Mouse (Mus musculus) ES-E14 (cell line): ENCODE measurements at regions not wholly inside any gene's neighbourhood (a gene's known extent, or its start where the extent isn't known, plus 50 kb on each side); places are given as distances from the start of the nearest gene placed in this dataset.

Source experiments
- DNase-seq: peaks from one replicate; pipeline ENCODE4 v3.0.0-alpha.2; 2013; ENCODE audit warnings: low read depth, low spot score
- H3K27ac ChIP-seq: 2 replicates; pipeline ENCODE4 v1.5.1; 2012; ENCODE audit warnings: low read depth, mild to moderate bottlenecking, low read length, moderate library complexity, mixed read lengths; ENCODE audit not compliant: poor library complexity, insufficient read depth, severe bottlenecking
- H3K36me3 ChIP-seq: 2 replicates; pipeline ENCODE4 v1.6.1; 2012; ENCODE audit warnings: mild to moderate bottlenecking, low read length, moderate library complexity, mixed read lengths; ENCODE audit not compliant: control insufficient read depth, poor library complexity, insufficient read depth, severe bottlenecking
- H3K4me1 ChIP-seq, 2 experiments: fragments of 150-350 bp in 1 of 2; sonication (generic) in 1 of 2; 2 replicates each; pipeline ENCODE4 v1.6.1; 2012; ENCODE audit warnings: low read length in 2 of 2, mild to moderate bottlenecking in 1 of 2, mixed read lengths in 1 of 2; ENCODE audit not compliant: control insufficient read depth in 2 of 2, insufficient read depth in 2 of 2, poor library complexity in 1 of 2
- H3K4me3 ChIP-seq, 2 experiments: fragments of 150-350 bp in 1 of 2; sonication (generic) in 1 of 2; 2 replicates each; pipeline ENCODE4 v1.5.1; 2012; ENCODE audit warnings: low read length in 2 of 2, low read depth in 1 of 2, mild to moderate bottlenecking in 1 of 2, mixed read lengths in 1 of 2; ENCODE audit not compliant: insufficient read depth in 1 of 2, poor library complexity in 1 of 2, severe bottlenecking in 1 of 2
- H3K9ac ChIP-seq: 2 replicates; pipeline ENCODE4 v1.6.1; 2012; ENCODE audit warnings: low read depth, mild to moderate bottlenecking, low read length, mixed read lengths; ENCODE audit not compliant: poor library complexity, insufficient read depth, severe bottlenecking
- H3K9me3 ChIP-seq: fragments of 150-350 bp; sonication (generic); 2 replicates; pipeline ENCODE4 v1.6.1; 2012; ENCODE audit warnings: low read depth, mild to moderate bottlenecking, low read length; ENCODE audit not compliant: control insufficient read depth, insufficient read depth
- CHD2 ChIP-seq: IDR thresholded peaks from 2 replicates; pipeline ENCODE4 v1.6.1; 2014; ENCODE audit warnings: mild to moderate bottlenecking, low read depth, low read length, inconsistent platforms
- HCFC1 ChIP-seq: IDR thresholded peaks from 2 replicates; pipeline ENCODE4 v1.6.1; 2012; ENCODE audit warnings: low read length, inconsistent platforms, borderline replicate concordance; ENCODE audit not compliant: insufficient read depth
- MAFK ChIP-seq: IDR thresholded peaks from 2 replicates; pipeline ENCODE4 v1.6.1; 2014; ENCODE audit warnings: mild to moderate bottlenecking, low read depth, low read length, inconsistent platforms; ENCODE audit not compliant: insufficient read depth
- ZC3H11A ChIP-seq: IDR thresholded peaks from 2 replicates; pipeline ENCODE4 v1.6.1; 2012; ENCODE audit warnings: low read depth, mild to moderate bottlenecking, inconsistent platforms, low read length, borderline replicate concordance
- ZNF384 ChIP-seq: IDR thresholded peaks from 2 replicates; pipeline ENCODE4 v1.6.1; 2012; ENCODE audit warnings: low read depth, low read length, inconsistent platforms
- in situ Hi-C, 2 experiments: fragments of 600-800 bp; cut with MboI; formaldehyde crosslinking; loops; one replicate each; pipeline ENCODE4 v1.15.1; 2025; ENCODE audit warnings: low sequenced_read_pairs in 2 of 2, inconsistent platforms in 1 of 2; ENCODE audit not compliant: unreplicated experiment in 2 of 2

- no peak overlapping the region for H3K27ac ChIP-seq
- no peak overlapping the region for H3K4me3 ChIP-seq
- in situ Hi-C loops, result loop anchor here in 1 of 2 experiments (25.0 kb wide), 1 partner anchor 846 kb away; no protein-coding TSS in a partner anchor
- H3K4me1 ChIP-seq, result no peaks in the 10 kb centered on the region
- no peak overlapping the region for H3K9ac ChIP-seq
- DNase-seq, result no peak
- TF ChIP-seq HCFC1 (no peak), ZNF384 (no peak), CHD2 (no peak), ZC3H11A (no peak), MAFK (no peak)
- no peaks in the 10 kb centered on the region for H3K36me3 ChIP-seq
- H3K9me3 ChIP-seq, result no peaks in the 10 kb centered on the region
Measured at GRCm38 (mm10) chr2:106183651-106184050, 180.3 kb upstream of the Dnajc24 start.

GRCm38 (mm10) chr2:106182051-106182450, 178.7 kb upstream of the Dnajc24 start:
- Histone ChIP-seq H3K4me3 (no peak overlapping the region), H3K36me3 (no peaks in the 10 kb centered on the region), H3K9me3 (no peaks in the 10 kb centered on the region), H3K9ac (no peak overlapping the region), H3K4me1 (no peaks in the 10 kb centered on the region), H3K27ac (no peak overlapping the region)
- no peak for DNase-seq
- in situ Hi-C loops, result loop anchor here in 1 of 2 experiments (25.0 kb wide), 1 partner anchor 845 kb away; no protein-coding TSS in a partner anchor
- TF ChIP-seq ZNF384, result no peak
- TF ChIP-seq HCFC1, result no peak
- TF ChIP-seq ZC3H11A, result no peak
- TF ChIP-seq CHD2, result no peak
- TF ChIP-seq MAFK, result no peak

GRCm38 (mm10) chr2:106162681-106163080, 159.3 kb upstream of the Dnajc24 start:
- H3K4me1 ChIP-seq, result no peaks in the 10 kb centered on the region
- TF ChIP-seq ZC3H11A (no peak), CHD2 (no peak), HCFC1 (no peak), ZNF384 (no peak), MAFK (no peak)
- H3K9me3 ChIP-seq, result no peaks in the 10 kb centered on the region
- DNase-seq, result no peak
- H3K4me3 ChIP-seq, result no peak overlapping the region
- no peak overlapping the region for H3K9ac ChIP-seq
- in situ Hi-C loops, result no loop called here
- H3K36me3 ChIP-seq, result no peaks in the 10 kb centered on the region
- no peak overlapping the region for H3K27ac ChIP-seq

GRCm38 (mm10) chr2:106161877-106162276, 158.5 kb upstream of the Dnajc24 start:
- Histone ChIP-seq H3K36me3 (no peaks in the 10 kb centered on the region), H3K27ac (no peak overlapping the region), H3K4me3 (no peak overlapping the region), H3K9me3 (no peaks in the 10 kb centered on the region), H3K9ac (no peak overlapping the region), H3K4me1 (no peaks in the 10 kb centered on the region)
- no peak for TF ChIP-seq HCFC1
- TF ChIP-seq MAFK, result no peak
- no peak for TF ChIP-seq ZNF384
- TF ChIP-seq ZC3H11A, result no peak
- TF ChIP-seq CHD2, result no peak
- in situ Hi-C loops, result no loop called here
- DNase-seq, result no peak

GRCm38 (mm10) chr2:106149701-106150100, 146.4 kb upstream of the Dnajc24 start:
- no peak for TF ChIP-seq HCFC1
- Histone ChIP-seq H3K9ac (no peak overlapping the region), H3K4me3 (no peak overlapping the region), H3K4me1 (no peaks in the 10 kb centered on the region), H3K27ac (no peak overlapping the region), H3K36me3 (no peaks in the 10 kb centered on the region), H3K9me3 (no peaks in the 10 kb centered on the region)
- DNase-seq, result no peak
- in situ Hi-C loops, result no loop called here
